Mouse (Mus musculus): ENCODE data around the gene Pid1.

GRCm38 (mm10) chr1:84157790-84158189 lies 206.2 kb downstream of the Pid1 start:
- TF ChIP-seq EP300 (IDR thresholded peaks at IDR 0.05; ENCODE audit: insufficient read depth, low read depth, low read length) (no peak), POLR2A (IDR thresholded peaks at IDR 0.05; ENCODE audit: insufficient read depth, low read length) (no peak), CTCF (IDR thresholded peaks at IDR 0.05; ENCODE audit: low read depth, low read length) (no peak)
